ENCODE assay signal across 15 mouse cellular contexts in genomic region chr17:63860988-63861387, GRCm38 (mm10). TPM values are rescaled to one million over a fixed set of nuclear protein-coding genes. Genes with fewer than 3 reads are reported as not detected.
DNase-seq lines count a peak whose midpoint lies in the region; ATAC-seq and TF ChIP-seq lines count a peak whose summit lies in the region.
"Had no signal": no experiment of that assay in that cellular context is flagged by ENCODE, and none has a peak within 500 bp of the region (broad histone marks: within the 10 kb centered on the region; RNA-seq: fewer than 3 reads in every experiment).

No protein-coding gene starts in this region.

- no peaks in the 10 kb centered on the region for H3K9me3 ChIP-seq in hindbrain, embryonic 11.5 days (ENCODE audit: control insufficient read depth, low read length)
- no peaks in the 10 kb centered on the region for H3K9me3 ChIP-seq in hindbrain, embryonic 16.5 days (ENCODE audit: control insufficient read depth, low read length)
- no peaks in the 10 kb centered on the region for H3K9me3 ChIP-seq in lung, embryonic 14.5 days (ENCODE audit: low read depth, low read length)
- H3K9me3 ChIP-seq: embryonic facial prominence, embryonic 15.5 days; G1E; midbrain, embryonic 13.5 days had no signal

- no peak overlapping the region for H3K4me2 ChIP-seq in hindbrain, embryonic 11.5 days (replicated peaks; ENCODE audit: low read depth, low read length)
- H3K4me2 ChIP-seq in hindbrain, embryonic 16.5 days (ENCODE audit: low read length) = no peak overlapping the region
- H3K4me2 ChIP-seq in lung, embryonic 14.5 days = no peak overlapping the region
- H3K4me2 ChIP-seq: embryonic facial prominence, embryonic 15.5 days; midbrain, embryonic 13.5 days had no signal

- no peaks in the 10 kb centered on the region for H3K27me3 ChIP-seq in hindbrain, embryonic 11.5 days (ENCODE audit: control insufficient read depth, insufficient read depth, low read length)
- no peaks in the 10 kb centered on the region for H3K27me3 ChIP-seq in hindbrain, embryonic 16.5 days (replicated peaks; ENCODE audit: control insufficient read depth, insufficient read depth, low read length)
- no peaks in the 10 kb centered on the region for H3K27me3 ChIP-seq in lung, embryonic 14.5 days (ENCODE audit: insufficient read depth, low read length)
- H3K27me3 ChIP-seq: embryonic facial prominence, embryonic 15.5 days had no signal

- H3K9ac ChIP-seq in hindbrain, embryonic 11.5 days (ENCODE audit: low read depth, low read length) = no peak overlapping the region
- no peak overlapping the region for H3K9ac ChIP-seq in hindbrain, embryonic 16.5 days (ENCODE audit: low read depth, low read length)
- no peak overlapping the region for H3K9ac ChIP-seq in lung, embryonic 14.5 days
- H3K9ac ChIP-seq: embryonic facial prominence, embryonic 15.5 days; midbrain, embryonic 13.5 days had no signal

- H3K4me3 ChIP-seq in hindbrain, embryonic 11.5 days (ENCODE audit: low read depth, low read length) = no peak overlapping the region
- H3K4me3 ChIP-seq in hindbrain, embryonic 16.5 days (ENCODE audit: low read length) = no peak overlapping the region
- no peak overlapping the region for H3K4me3 ChIP-seq in lung, embryonic 14.5 days (ENCODE audit: low read depth, low read length)
- H3K4me3 ChIP-seq: embryonic facial prominence, embryonic 15.5 days; left cerebral cortex, adult 2 months; midbrain, embryonic 13.5 days had no signal

- ATAC-seq in hindbrain, embryonic 11.5 days (ENCODE audit: low FRiP score) = no peak
- no peak for ATAC-seq in hindbrain, embryonic 16.5 days
- no peak for ATAC-seq in lung, embryonic 14.5 days (ENCODE audit: insufficient read depth)
- ATAC-seq: intestine, embryonic 16.5 days; midbrain, embryonic 13.5 days had no signal

- DNase-seq in cerebellum, postnatal 10 days = peak; percentile 43 to 47
- no peak for DNase-seq in cerebellum, postnatal 36 days
- DNase-seq in hindbrain, embryonic 11.5 days (ENCODE audit: low spot score) = peak; percentile 34
- peak; percentile 87 for DNase-seq in lung, embryonic 14.5 days
- DNase-seq in lung, postnatal 36 days = no peak
- peak; percentile 17 for DNase-seq in Muller cell, postnatal 12 days (ENCODE audit: inconsistent ontology term)
- DNase-seq in thymus, postnatal 4 days = no peak
- DNase-seq: adrenal gland, adult 8-10 months; cerebellum, adult 11 months had no signal

- WGBS in hindbrain, embryonic 11.5 days = 73% methylated on average over 4 of the region's 4 CpGs
- WGBS in hindbrain, embryonic 16.5 days = 53% methylated on average over 4 of the region's 4 CpGs
- 30% methylated on average over 4 of the region's 4 CpGs for WGBS in lung, embryonic 14.5 days

- no peaks in the 10 kb centered on the region for H3K36me3 ChIP-seq in hindbrain, embryonic 11.5 days (ENCODE audit: control insufficient read depth, insufficient read depth, low read length)
- no peaks in the 10 kb centered on the region for H3K36me3 ChIP-seq in hindbrain, embryonic 16.5 days (ENCODE audit: control insufficient read depth, insufficient read depth, low read length)
- H3K36me3 ChIP-seq in lung, embryonic 14.5 days (ENCODE audit: insufficient read depth) = no peaks in the 10 kb centered on the region
- H3K36me3 ChIP-seq: embryonic facial prominence, embryonic 15.5 days; G1E; midbrain, embryonic 13.5 days had no signal

- H3K4me1 ChIP-seq in hindbrain, embryonic 11.5 days (replicated peaks; ENCODE audit: control insufficient read depth, insufficient read depth, low read length) = no peaks in the 10 kb centered on the region
- no peaks in the 10 kb centered on the region; the same call in 1 of the 2 replicates for H3K4me1 ChIP-seq in hindbrain, embryonic 16.5 days (ENCODE audit: control insufficient read depth, insufficient read depth, low read depth, low read length)
- H3K4me1 ChIP-seq in lung, embryonic 14.5 days (ENCODE audit: insufficient read depth) = peaks cover 6% of the 10 kb centered on the region

- TF ChIP-seq CTCF in lung, embryonic 14.5 days (IDR thresholded peaks at IDR 0.05; ENCODE audit: low read depth) = no peak

- no peak overlapping the region for H3K27ac ChIP-seq in hindbrain, embryonic 11.5 days (ENCODE audit: low read depth, low read length)
- no peak overlapping the region for H3K27ac ChIP-seq in hindbrain, embryonic 16.5 days (ENCODE audit: low read depth, low read length)
- H3K27ac ChIP-seq in lung, embryonic 14.5 days (ENCODE audit: low read depth) = no peak overlapping the region
- H3K27ac ChIP-seq: embryonic facial prominence, embryonic 15.5 days; left cerebral cortex, adult 2 months; midbrain, embryonic 13.5 days had no signal

RNA-seq across cellular contexts. Expression of gene Fer, which starts 1.9 kb away (rescaled TPM):
- polyA plus RNA-seq in hindbrain, embryonic 11.5 days (2014; fragmentation: Nextera tagmentation; extraction: Ambion mirVana) = 34.2 and 37.6 TPM in 2 replicates
- polyA plus RNA-seq in hindbrain, embryonic 16.5 days (2015; fragmentation: Nextera tagmentation; extraction: Ambion mirVana) = 33.4 and 35.9 TPM in 2 replicates
- polyA plus RNA-seq in lung, embryonic 14.5 days (2014; fragmentation: Nextera tagmentation; extraction: Ambion mirVana) = 32.2 and 33.0 TPM in 2 replicates

RNA-seq across cellular contexts. Expression of gene A930002H24Rik, which starts 2.6 kb away (rescaled TPM):
- polyA plus RNA-seq in hindbrain, embryonic 11.5 days (2014; fragmentation: Nextera tagmentation; extraction: Ambion mirVana) = 2.3 and 5.6 TPM in 2 replicates
- 2.8 and 3.3 TPM in 2 replicates for polyA plus RNA-seq in hindbrain, embryonic 16.5 days (2015; fragmentation: Nextera tagmentation; extraction: Ambion mirVana)
- 2.9 and 3.2 TPM in 2 replicates for polyA plus RNA-seq in lung, embryonic 14.5 days (2014; fragmentation: Nextera tagmentation; extraction: Ambion mirVana)

Comparison
In these comparisons a context has a peak if more than half of its experiments do, and no peak if none do; other contexts are left out.
1. DNase-seq: peak in cerebellum, postnatal 10 days (2 of 2), hindbrain, embryonic 11.5 days (single experiment), lung, embryonic 14.5 days (single experiment) and Muller cell, postnatal 12 days (single experiment); none in cerebellum, postnatal 36 days (0 of 2), lung, postnatal 36 days (single experiment) and thymus, postnatal 4 days (single experiment).